Mouse (Mus musculus) lung, postnatal 0 days (tissue): Measurements from ENCODE around the gene Ass1.

Experiments used
- CTCF ChIP-seq: IDR thresholded peaks from 2 replicates; pipeline ENCODE4 v1.5.1; 2016; ENCODE audit warnings: antibody characterized with exemption, mild to moderate bottlenecking
- EP300 ChIP-seq: IDR thresholded peaks from 2 replicates; pipeline ENCODE4 v1.6.1; 2016; ENCODE audit warnings: antibody characterized with exemption, mild to moderate bottlenecking, control low read depth

DNA sequence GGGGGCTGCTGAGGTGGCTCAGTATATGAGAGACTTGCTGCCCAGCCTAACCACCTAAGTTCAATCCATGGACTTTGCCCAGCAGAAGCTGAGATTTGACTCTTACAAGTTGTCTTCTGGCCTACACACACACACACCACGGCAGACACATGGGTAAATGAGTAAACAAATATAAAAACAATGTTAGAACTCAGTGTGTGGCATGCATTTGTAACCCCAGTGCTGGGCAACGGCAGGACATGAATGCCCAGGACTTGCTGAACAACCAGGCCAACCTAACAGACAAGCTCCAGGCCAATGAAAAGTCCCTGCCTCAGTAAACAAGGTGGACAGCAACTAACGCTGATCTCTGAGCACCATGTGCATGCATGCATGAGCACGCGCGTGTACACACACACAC, 30.4 kb upstream of the Ass1 start:
- TF ChIP-seq EP300, result no peak
- TF ChIP-seq CTCF, result no peak
